Mouse (Mus musculus) naive thymus-derived CD4-positive, alpha-beta T cell, adult 5 months (primary cell): ENCODE data around the gene Hsd17b12. TPM values are rescaled to one million over a fixed set of nuclear protein-coding genes. Genes with fewer than 3 reads are reported as not detected.

Source experiments
- polyA plus RNA-seq: library from polyadenylated mRNA; unstranded; fragments of 100-300 nt; shearing (Covaris generic); gene quantifications from one replicate; pipeline ENCODE4 v1.2.1, GENCODE M21; 2017

Hsd17b12 gene
- polyA plus RNA-seq: 40.7 TPM

DNA sequence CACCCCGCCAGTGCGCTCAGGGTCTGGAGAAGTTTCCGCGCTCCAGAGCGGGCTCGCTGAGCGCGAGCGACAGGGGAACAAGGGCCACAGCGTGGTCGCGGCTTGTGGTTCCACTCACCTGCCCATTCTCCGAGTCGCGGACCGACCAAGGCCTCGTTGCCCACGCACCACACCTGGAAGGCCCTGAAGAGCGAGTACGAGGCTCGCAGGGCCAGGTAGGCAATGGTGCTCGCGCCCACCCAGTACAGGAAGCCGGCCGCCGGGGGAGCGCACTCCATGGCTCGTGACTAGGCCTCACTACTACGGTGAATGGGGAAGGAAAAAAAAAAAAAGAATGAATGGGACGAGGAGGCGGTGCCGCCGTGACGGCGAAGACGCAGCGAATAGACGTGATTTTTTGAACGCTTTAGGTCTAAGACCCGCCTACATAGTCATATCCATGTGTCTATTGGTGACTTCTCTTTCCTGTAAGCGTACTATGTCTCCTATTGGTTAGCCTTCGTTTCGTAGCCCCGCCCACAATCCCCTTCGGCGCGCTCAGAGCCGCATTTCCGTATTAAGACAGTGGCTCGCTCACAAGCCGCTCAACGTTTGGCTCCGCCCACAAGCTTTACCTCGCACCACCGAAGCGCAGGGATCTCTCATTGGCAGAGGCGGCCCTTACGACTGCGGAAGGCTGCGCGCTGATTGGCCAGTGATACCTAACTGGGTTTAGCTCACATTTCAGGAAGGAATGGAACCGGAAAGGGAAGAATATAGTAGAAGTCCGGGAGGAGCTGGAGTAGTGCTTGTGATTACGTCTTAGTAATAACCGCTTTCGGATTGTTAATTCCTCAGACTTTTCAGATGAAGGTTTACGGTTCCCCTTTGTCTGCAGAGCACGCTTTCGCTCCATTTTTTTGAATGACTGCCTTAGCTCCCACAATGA is at the start of gene Hsd17b12:
Hsd17b12 (minus strand) TSS at position 373 of the 928 bp plus-strand sequence.

DNA sequence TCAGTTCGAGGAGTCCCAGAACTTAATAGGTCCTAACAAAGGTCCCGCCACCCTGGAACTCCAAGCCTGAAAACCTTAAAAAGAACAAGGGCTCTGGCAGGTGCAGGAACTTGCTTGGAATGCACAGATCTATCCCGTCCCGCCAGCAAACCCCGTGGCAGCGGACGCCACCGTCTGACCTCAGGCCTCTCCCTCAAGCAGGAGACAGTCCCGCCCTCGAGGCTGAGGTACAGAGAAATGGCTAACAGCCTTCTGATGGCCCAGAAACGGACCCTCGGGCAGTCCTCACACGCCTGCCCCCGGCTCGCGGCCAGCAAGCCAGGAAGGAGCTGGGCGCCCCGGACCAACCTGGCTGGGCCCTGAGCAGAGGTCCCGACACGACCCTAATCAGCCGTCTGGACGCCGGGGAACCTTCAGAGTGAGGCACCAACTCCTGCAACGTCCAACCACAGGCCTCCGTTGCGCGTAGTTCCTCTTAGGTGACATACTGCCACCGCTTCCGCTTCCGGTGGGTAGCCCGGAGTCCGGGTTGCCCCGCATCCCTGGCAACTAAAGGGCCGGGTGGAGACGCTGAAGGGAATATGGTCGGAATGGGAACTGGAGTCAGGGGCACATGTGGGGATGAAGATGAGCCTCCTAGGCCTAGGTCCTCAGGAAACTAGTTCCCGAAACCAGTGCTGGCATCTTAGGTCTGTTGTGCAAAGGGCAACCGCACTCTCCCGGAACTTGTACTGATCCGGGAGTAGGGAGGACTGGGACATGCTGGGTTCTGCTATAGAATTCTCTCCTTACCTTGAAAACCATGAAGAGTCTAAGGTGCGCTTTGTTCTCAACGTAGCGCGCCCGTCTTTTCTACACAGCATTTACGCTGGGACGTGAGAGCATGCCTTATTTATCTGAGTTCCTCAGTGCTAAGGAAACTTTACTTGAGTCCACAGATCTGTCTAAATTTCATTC is 147.2 kb downstream of the Hsd17b12 start, which contains the start of gene Alkbh3:
Alkbh3 (minus strand) TSS at position 473 of the 957 bp plus-strand sequence.

DNA sequence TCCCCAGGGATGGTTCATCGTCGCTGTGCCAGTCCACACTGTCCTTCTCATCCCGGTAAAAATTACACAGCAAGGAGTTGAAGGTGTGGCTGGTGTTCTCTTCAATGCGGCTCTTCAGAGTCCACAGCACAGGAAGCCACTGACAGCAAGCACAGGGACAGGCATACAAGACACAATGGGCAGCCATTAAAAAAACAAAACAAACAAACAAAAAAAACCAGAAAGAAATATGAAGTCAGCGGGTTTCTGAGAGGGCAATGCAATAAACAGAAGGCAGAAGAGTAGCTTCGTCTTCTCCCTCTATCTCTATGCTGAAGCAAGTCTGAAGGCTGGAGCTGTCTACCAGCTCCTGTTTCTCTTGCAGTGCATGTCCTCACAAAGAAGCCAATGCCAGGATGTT is 161.5 kb downstream of the Hsd17b12 start, which contains the start of gene Gm27027:
Gm27027 (minus strand) TSS at position 101 of the 400 bp plus-strand sequence.

Other genes with a start within 250 kb of the Hsd17b12 start
- gene Gm13889, start 200.8 kb downstream of the Hsd17b12 start, polyA plus RNA-seq: 0.29 TPM
- not detected for gene Gm27027, start 161.6 kb downstream of the Hsd17b12 start, polyA plus RNA-seq
- 51.3 TPM for gene Alkbh3, start 147.2 kb downstream of the Hsd17b12 start, polyA plus RNA-seq
- 53.8 TPM for gene Ttc17, start 248.7 kb upstream of the Hsd17b12 start, polyA plus RNA-seq